Mouse (Mus musculus): ENCODE data around the gene Rpl35a.

- TF ChIP-seq CTCF (IDR thresholded peaks at IDR 0.05; ENCODE audit: low read depth, low read length): no peak
- no peak for TF ChIP-seq GATA2 (IDR thresholded peaks at IDR 0.05; ENCODE audit: borderline replicate concordance, low read depth, low read length)
Measured at GRCm38 (mm10) chr16:33048686-33049085, 7.6 kb upstream of the Rpl35a start.

Data from G1E (cell line).